Mouse (Mus musculus) kidney, embryonic 15.5 days (tissue): ENCODE measurements around the gene Ano4. TPM values are rescaled to one million over a fixed set of nuclear protein-coding genes. Genes with fewer than 3 reads are reported as not detected.

Experiments
- ATAC-seq: fragments of 200-750 bp; cut with Nextera tagmentation; replicated peaks from 2 replicates; pipeline ENCODE4 v1.8.0; 2017; ENCODE audit warnings: moderate TSS enrichment; ENCODE audit not compliant: low FRiP score
- H3K27ac ChIP-seq: fragments of 300-500 bp; sonication (generic); 2 replicates; pipeline ENCODE4 v1.5.1; 2015; ENCODE audit warnings: mild to moderate bottlenecking, inconsistent platforms
- H3K27me3 ChIP-seq: fragments of 300-500 bp; sonication (generic); 2 replicates; pipeline ENCODE4 v1.6.1; 2015; ENCODE audit warnings: inconsistent platforms
- H3K36me3 ChIP-seq: fragments of 300-500 bp; sonication (generic); 2 replicates; pipeline ENCODE4 v1.6.1; 2015; ENCODE audit warnings: inconsistent platforms
- H3K4me1 ChIP-seq: fragments of 300-500 bp; sonication (generic); 2 replicates; pipeline ENCODE4 v1.6.1; 2015; ENCODE audit warnings: inconsistent platforms
- H3K4me2 ChIP-seq: fragments of 300-500 bp; sonication (generic); 2 replicates; pipeline ENCODE4 v1.6.1; 2015; ENCODE audit warnings: moderate library complexity, mild to moderate bottlenecking, inconsistent platforms
- H3K4me3 ChIP-seq: fragments of 300-500 bp; sonication (generic); replicated peaks from 2 replicates; pipeline ENCODE4 v1.5.1; 2015; ENCODE audit warnings: mild to moderate bottlenecking, inconsistent platforms
- H3K9ac ChIP-seq: fragments of 300-500 bp; sonication (generic); 2 replicates; pipeline ENCODE4 v1.6.1; 2015; ENCODE audit warnings: mild to moderate bottlenecking, inconsistent platforms
- H3K9me3 ChIP-seq: fragments of 300-500 bp; sonication (generic); replicated peaks from 2 replicates; pipeline ENCODE4 v1.6.1; 2016; ENCODE audit warnings: inconsistent platforms
- WGBS: fragments of 180-500 bp; shearing (Covaris S2); methylation state at CpG from one replicate; pipeline ENCODE4 v1.1.7; 2015; ENCODE audit warnings: mixed read lengths; 5-methylcytosine and 5-hydroxymethylcytosine counted together
- polyA plus RNA-seq: library from polyadenylated mRNA; unstranded; fragments of >200 nt; fragmentation: Nextera tagmentation; extraction: Ambion mirVana; gene quantifications from 2 replicates; pipeline ENCODE4 v1.2.1, GENCODE M21; 2015

Gene Ano4
- polyA plus RNA-seq, 1 experiment from 2014 or later, result 5.4 TPM

- H3K4me2 ChIP-seq, result peak overlapping the region; percentile 92
- peaks cover 45% of the 10 kb centered on the region for H3K27me3 ChIP-seq
- H3K9ac ChIP-seq, result peak overlapping the region; percentile 45
- H3K9me3 ChIP-seq, result no peaks in the 10 kb centered on the region
- H3K4me3 ChIP-seq, result peak overlapping the region; percentile 57
- H3K27ac ChIP-seq, result no peak overlapping the region
- H3K36me3 ChIP-seq, result no peaks in the 10 kb centered on the region
- 18% methylated on average over 4 of the region's 4 CpGs for WGBS
- H3K4me1 ChIP-seq, result peaks cover 12% of the 10 kb centered on the region
- no peak for ATAC-seq
Observed at GRCm38 (mm10) chr10:89344132-89344490, 451 bp downstream of the Ano4 start.

DNA sequence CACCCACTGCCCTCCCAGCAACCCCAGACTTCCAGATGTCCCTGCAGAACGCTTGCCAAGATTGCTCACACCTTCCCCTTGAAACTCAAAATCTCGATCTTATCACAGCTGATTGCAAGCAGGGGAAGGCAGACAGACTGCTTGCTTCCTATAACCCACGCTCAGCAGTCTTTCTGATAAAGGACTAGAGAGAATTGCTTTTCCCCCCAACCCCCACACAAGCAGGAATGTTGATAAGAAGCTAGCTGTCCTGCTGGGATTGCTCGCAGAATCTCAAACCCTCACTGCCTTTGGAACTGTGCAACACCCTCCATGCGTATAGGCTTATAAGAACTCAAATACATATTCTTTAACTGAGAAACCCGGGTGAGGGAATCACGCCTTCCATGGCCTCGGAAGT is 846 bp downstream of the Ano4 start:
- peaks cover 45% of the 10 kb centered on the region for H3K27me3 ChIP-seq
- WGBS, result 20% methylated on average over 8 of the region's 8 CpGs
- H3K27ac ChIP-seq, result no peak overlapping the region
- no peak overlapping the region for H3K4me2 ChIP-seq
- peaks cover 12% of the 10 kb centered on the region for H3K4me1 ChIP-seq
- no peaks in the 10 kb centered on the region for H3K9me3 ChIP-seq
- no peak for ATAC-seq
- no peaks in the 10 kb centered on the region for H3K36me3 ChIP-seq
- H3K9ac ChIP-seq, result no peak overlapping the region
- H3K4me3 ChIP-seq, result 0 out of 2 replicates have a peak overlapping the region, but pooled peaks have one; percentile 57

- Histone ChIP-seq H3K4me1 (no peaks in the 10 kb centered on the region), H3K27me3 (no peaks in the 10 kb centered on the region), H3K9me3 (no peaks in the 10 kb centered on the region), H3K4me2 (no peak overlapping the region), H3K27ac (no peak overlapping the region), H3K36me3 (no peaks in the 10 kb centered on the region), H3K9ac (no peak overlapping the region), H3K4me3 (no peak overlapping the region)
- WGBS, result 100% methylated on average over 1 of the region's 1 CpGs
- ATAC-seq, result no peak
Observed at GRCm38 (mm10) chr10:89330261-89330660, 14.3 kb downstream of the Ano4 start.

- no peak overlapping the region for H3K27ac ChIP-seq
- H3K9ac ChIP-seq, result no peak overlapping the region
- no peak for ATAC-seq
- H3K36me3 ChIP-seq, result no peaks in the 10 kb centered on the region
- no peak overlapping the region for H3K4me2 ChIP-seq
- no peaks in the 10 kb centered on the region for H3K9me3 ChIP-seq
- no peaks in the 10 kb centered on the region for H3K4me1 ChIP-seq
- no peaks in the 10 kb centered on the region for H3K27me3 ChIP-seq
- H3K4me3 ChIP-seq, result no peak overlapping the region
- WGBS, result 85% methylated on average over 8 of the region's 8 CpGs
Observed at GRCm38 (mm10) chr10:89329806-89330205, 14.8 kb downstream of the Ano4 start.

GRCm38 (mm10) chr10:89328876-89329275 is 15.7 kb downstream of the Ano4 start:
- Histone ChIP-seq H3K4me3 (no peak overlapping the region), H3K27me3 (no peaks in the 10 kb centered on the region), H3K9me3 (no peaks in the 10 kb centered on the region), H3K36me3 (no peaks in the 10 kb centered on the region), H3K4me2 (no peak overlapping the region), H3K27ac (no peak overlapping the region), H3K4me1 (no peaks in the 10 kb centered on the region), H3K9ac (no peak overlapping the region)
- WGBS, result 77% methylated on average over 8 of the region's 8 CpGs
- no peak for ATAC-seq

DNA sequence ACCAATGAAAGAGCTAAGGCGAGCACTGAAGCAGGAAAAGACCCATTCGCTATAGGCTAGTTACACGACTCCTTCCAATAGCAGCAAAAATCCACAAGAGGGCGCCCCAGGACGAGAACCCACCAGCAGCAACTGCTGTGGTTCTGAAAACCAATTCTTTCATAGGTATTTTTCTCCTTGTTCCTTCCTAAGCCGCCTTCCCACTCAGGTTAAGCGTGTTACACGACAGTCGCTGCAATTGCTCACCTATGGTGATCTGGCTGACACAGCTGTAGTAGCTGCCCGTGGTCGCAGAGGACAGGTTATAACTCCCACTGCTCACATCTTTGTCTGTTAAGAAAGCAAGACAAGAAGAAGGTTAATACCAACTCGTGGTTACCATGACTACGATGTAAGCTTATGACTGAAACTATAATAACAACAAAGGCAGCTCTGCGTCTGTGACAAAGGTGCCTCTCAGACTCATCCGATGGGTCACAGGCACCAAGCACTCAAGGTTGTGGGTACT is 17.5 kb downstream of the Ano4 start:
- Histone ChIP-seq H3K27me3 (no peaks in the 10 kb centered on the region), H3K4me1 (no peaks in the 10 kb centered on the region), H3K27ac (no peak overlapping the region), H3K4me3 (no peak overlapping the region), H3K4me2 (no peak overlapping the region), H3K9ac (no peak overlapping the region), H3K36me3 (no peaks in the 10 kb centered on the region), H3K9me3 (no peaks in the 10 kb centered on the region)
- ATAC-seq, result 0 out of 2 replicates have a peak, but pooled peaks have one; percentile 18
- WGBS, result 34% methylated on average over 15 of the region's 15 CpGs

- no peaks in the 10 kb centered on the region for H3K27me3 ChIP-seq
- no peak overlapping the region for H3K9ac ChIP-seq
- no peaks in the 10 kb centered on the region for H3K9me3 ChIP-seq
- 85% methylated on average over 5 of the region's 5 CpGs for WGBS
- H3K4me2 ChIP-seq, result no peak overlapping the region
- ATAC-seq, result no peak
- H3K27ac ChIP-seq, result no peak overlapping the region
- no peak overlapping the region for H3K4me3 ChIP-seq
- no peaks in the 10 kb centered on the region for H3K4me1 ChIP-seq
- H3K36me3 ChIP-seq, result no peaks in the 10 kb centered on the region
Observed at GRCm38 (mm10) chr10:89326383-89326782, 18.2 kb downstream of the Ano4 start.

DNA sequence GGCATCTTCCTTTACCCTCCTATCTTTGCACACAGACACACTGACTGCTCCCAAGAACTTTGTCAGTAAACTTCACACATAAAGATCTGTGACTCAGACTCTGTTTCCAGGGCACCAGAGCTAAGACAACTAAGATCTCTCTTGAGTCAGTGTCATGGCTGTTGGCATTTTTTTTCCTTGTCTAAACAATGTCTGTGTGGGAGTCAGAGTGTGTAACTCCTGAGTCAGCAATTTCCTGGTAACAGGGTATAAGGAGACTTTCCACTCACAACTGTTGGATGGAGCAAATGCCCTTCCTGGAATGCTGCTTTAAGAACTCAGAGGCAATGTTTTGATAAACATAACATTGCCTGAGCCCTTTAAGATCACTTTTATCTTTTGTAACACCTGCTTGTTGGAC is 37.0 kb downstream of the Ano4 start:
- no peak overlapping the region for H3K27ac ChIP-seq
- no peaks in the 10 kb centered on the region for H3K36me3 ChIP-seq
- no peak overlapping the region for H3K4me3 ChIP-seq
- H3K4me1 ChIP-seq, result no peaks in the 10 kb centered on the region
- no peaks in the 10 kb centered on the region; the same call in 1 of the 2 replicates for H3K9me3 ChIP-seq
- no peak overlapping the region for H3K9ac ChIP-seq
- H3K4me2 ChIP-seq, result no peak overlapping the region
- ATAC-seq, result no peak
- H3K27me3 ChIP-seq, result no peaks in the 10 kb centered on the region

- Histone ChIP-seq H3K9me3 (no peaks in the 10 kb centered on the region), H3K27ac (no peak overlapping the region), H3K9ac (no peak overlapping the region), H3K4me1 (no peaks in the 10 kb centered on the region), H3K4me2 (no peak overlapping the region), H3K36me3 (no peaks in the 10 kb centered on the region), H3K27me3 (no peaks in the 10 kb centered on the region), H3K4me3 (no peak overlapping the region)
- 65% methylated on average over 2 of the region's 2 CpGs for WGBS
- no peak for ATAC-seq
Observed at GRCm38 (mm10) chr10:89300346-89300745, 44.2 kb downstream of the Ano4 start.

GRCm38 (mm10) chr10:89292784-89293183 is 51.8 kb downstream of the Ano4 start:
- Histone ChIP-seq H3K27me3 (no peaks in the 10 kb centered on the region), H3K27ac (no peak overlapping the region), H3K9ac (no peak overlapping the region), H3K9me3 (no peaks in the 10 kb centered on the region), H3K4me2 (no peak overlapping the region), H3K4me1 (no peaks in the 10 kb centered on the region), H3K36me3 (no peaks in the 10 kb centered on the region), H3K4me3 (no peak overlapping the region)
- 66% methylated on average over 3 of the region's 3 CpGs for WGBS
- ATAC-seq, result no peak

- 69% methylated on average over 6 of the region's 6 CpGs for WGBS
- ATAC-seq, result no peak
Observed at GRCm38 (mm10) chr10:89290698-89291097, 53.9 kb downstream of the Ano4 start.

GRCm38 (mm10) chr10:89289290-89289689 is 55.3 kb downstream of the Ano4 start:
- no peaks in the 10 kb centered on the region for H3K27me3 ChIP-seq
- WGBS, result 88% methylated on average over 4 of the region's 4 CpGs
- H3K9ac ChIP-seq, result no peak overlapping the region
- no peak overlapping the region for H3K27ac ChIP-seq
- H3K36me3 ChIP-seq, result no peaks in the 10 kb centered on the region
- no peaks in the 10 kb centered on the region for H3K9me3 ChIP-seq
- no peak overlapping the region for H3K4me2 ChIP-seq
- ATAC-seq, result no peak
- no peaks in the 10 kb centered on the region for H3K4me1 ChIP-seq
- H3K4me3 ChIP-seq, result no peak overlapping the region

More at GRCm38 (mm10) chr10:89290698-89291097, 53.9 kb downstream of the Ano4 start:
- Histone ChIP-seq H3K27ac (no peak overlapping the region), H3K4me3 (no peak overlapping the region), H3K36me3 (no peaks in the 10 kb centered on the region), H3K4me2 (no peak overlapping the region), H3K9ac (no peak overlapping the region), H3K4me1 (no peaks in the 10 kb centered on the region), H3K27me3 (no peaks in the 10 kb centered on the region), H3K9me3 (no peaks in the 10 kb centered on the region)

DNA sequence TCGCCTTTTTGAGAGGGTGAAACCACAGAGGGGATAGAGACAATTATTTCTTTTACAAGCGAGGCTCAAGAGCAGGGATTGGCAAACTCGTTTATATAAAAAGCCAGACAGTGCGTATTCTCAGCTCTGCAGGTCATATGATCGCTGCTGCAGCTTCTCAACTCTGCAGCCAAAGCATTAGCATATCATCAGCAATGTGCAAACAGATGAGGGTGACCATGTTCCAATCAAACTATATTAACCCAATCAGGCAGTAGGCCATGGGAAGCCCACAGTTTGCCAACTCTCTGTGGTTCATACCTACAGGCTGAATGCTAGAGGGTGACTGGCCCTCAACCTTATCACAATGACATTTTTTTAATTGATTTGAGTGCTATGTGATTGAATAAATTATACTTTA is 64.2 kb downstream of the Ano4 start:
- Histone ChIP-seq H3K27me3 (no peaks in the 10 kb centered on the region), H3K9me3 (no peaks in the 10 kb centered on the region), H3K9ac (no peak overlapping the region), H3K4me1 (peaks cover 4% of the 10 kb centered on the region; the same call in 1 of the 2 replicates), H3K4me3 (no peak overlapping the region), H3K4me2 (no peak overlapping the region), H3K27ac (no peak overlapping the region), H3K36me3 (no peaks in the 10 kb centered on the region)
- ATAC-seq, result no peak
- WGBS, result 81% methylated on average over 5 of the region's 5 CpGs
